Mouse (Mus musculus) myocyte (in vitro differentiated cells): Measurements from ENCODE around the gene Spire2.

Experiments
- MYOD1 ChIP-seq, 3 experiments: IDR thresholded peaks; one replicate each; pipeline ENCODE4 v1.6.1; 2011; ENCODE audit warnings: control low read depth in 2 of 3, low read depth in 2 of 3, mild to moderate bottlenecking in 2 of 3, moderate library complexity in 1 of 3; ENCODE audit not compliant: insufficient read length in 2 of 3, control insufficient read depth in 1 of 3
- MYOG ChIP-seq, 3 experiments: IDR thresholded peaks; one replicate each; pipeline ENCODE4 v1.6.1; 2011; ENCODE audit warnings: control low read depth in 2 of 3, low read depth in 2 of 3, mild to moderate bottlenecking in 2 of 3; ENCODE audit not compliant: insufficient read length in 2 of 3, control insufficient read depth in 1 of 3, insufficient read depth in 1 of 3
- POLR2A ChIP-seq: IDR thresholded peaks from one replicate; pipeline ENCODE4 v1.6.1; 2011; ENCODE audit warnings: low read depth, mild to moderate bottlenecking, control low read depth, moderate library complexity; ENCODE audit not compliant: insufficient read length

- TF ChIP-seq MYOG (IDR thresholded peaks at IDR 0.05; ENCODE audit: control insufficient read depth in 1 of 3, insufficient read depth in 1 of 3, insufficient read length in 2 of 3, low read depth in 2 of 3): no peak
- TF ChIP-seq MYOD1 (IDR thresholded peaks at IDR 0.05; ENCODE audit: control insufficient read depth in 1 of 3, insufficient read length in 2 of 3, low read depth in 2 of 3): no peak
- no peak for TF ChIP-seq POLR2A
Measured at GRCm38 (mm10) chr8:123352786-123353185, 20.3 kb downstream of the Spire2 start.
